Mouse (Mus musculus) mouse embryonic stem cell (cell line): ENCODE results near the gene Slc5a2.

Source experiments
- in situ Hi-C, 2 experiments: fragments of 300-500 bp; cut with MboI; formaldehyde crosslinking; loops; 1 replicate in 1 of 2; 3 replicates in 1 of 2; pipeline ENCODE4 v1.14.3; 2019 to 2020; ENCODE audit warnings: low sequenced_read_pairs in 2 of 2, low pct_unique_long_range_greater_than_20kb in 1 of 2, mixed read lengths in 1 of 2; ENCODE audit not compliant: unreplicated experiment in 1 of 2

Gene Slc5a2

DNA sequence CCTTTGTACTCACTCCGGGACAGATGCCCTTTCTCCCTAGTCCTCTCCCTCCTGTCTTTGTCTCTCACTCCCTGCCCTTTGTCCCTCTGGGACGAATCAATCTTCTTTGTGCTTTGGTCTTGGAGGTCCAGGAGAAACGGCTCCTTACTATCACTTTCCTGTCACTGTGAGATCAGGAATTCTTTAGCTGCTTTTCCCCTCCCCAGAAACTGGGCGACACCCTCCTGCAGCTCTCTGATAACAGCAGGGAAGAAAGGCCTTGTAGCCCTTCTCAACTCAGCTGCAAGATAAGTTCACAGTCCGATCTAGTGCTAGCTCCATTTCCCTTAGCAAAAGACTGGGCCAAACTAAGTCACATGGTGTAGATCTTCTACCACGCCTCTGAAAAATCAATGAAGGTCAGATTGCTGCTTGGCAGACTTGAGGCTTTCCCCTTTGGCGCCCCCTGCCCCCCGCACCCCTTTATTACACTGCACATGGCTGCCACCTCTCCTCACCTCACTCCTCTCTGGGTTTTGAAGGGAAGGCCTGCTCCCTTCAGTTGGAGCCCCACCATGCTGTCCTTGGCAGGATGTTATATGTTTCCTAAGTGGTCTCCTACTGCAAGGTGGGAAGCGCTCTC, 23.6 kb downstream of the Slc5a2 start:
- in situ Hi-C loops, result no loop called here

DNA sequence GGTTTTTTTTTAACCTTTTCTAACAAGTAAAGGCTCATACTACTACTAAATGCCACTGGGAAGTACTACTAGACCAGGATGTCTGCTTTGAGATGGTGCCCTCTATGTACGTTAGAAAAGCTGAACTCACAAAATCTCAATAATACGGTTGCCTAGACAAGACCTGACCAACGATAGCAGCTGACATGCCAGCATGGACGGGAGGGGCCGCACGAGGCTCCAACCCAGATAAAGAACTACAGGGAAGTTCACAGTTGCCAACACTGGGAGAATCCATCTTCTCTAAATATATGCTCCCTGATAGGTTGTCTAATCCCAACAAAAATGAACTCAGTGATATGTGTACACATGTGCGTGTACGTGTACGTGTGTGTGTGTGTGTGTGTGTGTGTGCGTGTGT, 29.3 kb downstream of the Slc5a2 start:
- in situ Hi-C loops, result loop anchor here in 1 of 2 experiments (10.0 kb wide), 1 partner anchor 50 kb away; the partner anchor contains the start of gene Tgfb1i1

DNA sequence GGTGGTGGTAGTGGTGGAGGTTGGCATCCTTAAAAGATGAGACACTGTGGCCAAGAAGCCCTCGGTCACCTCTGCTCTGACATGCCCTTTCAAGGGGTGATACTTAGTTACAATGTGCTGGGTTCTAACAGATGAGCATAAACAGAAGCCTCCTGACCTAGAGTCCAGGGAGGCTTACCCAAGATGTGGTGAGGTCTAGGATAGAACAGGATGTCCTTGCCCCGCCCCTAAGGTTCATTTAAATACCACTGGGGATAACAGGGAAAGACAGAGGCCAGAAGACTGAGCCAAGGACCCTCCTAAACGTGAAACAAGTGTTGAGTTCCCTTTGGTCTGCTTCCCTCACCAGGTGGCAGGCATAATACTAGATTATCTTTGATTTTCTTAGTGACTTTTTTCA, 31.1 kb downstream of the Slc5a2 start:
- in situ Hi-C loops, result loop anchor here in 1 of 2 experiments (10.0 kb wide), 1 partner anchor 52 kb away; the partner anchor contains the start of gene Tgfb1i1

DNA sequence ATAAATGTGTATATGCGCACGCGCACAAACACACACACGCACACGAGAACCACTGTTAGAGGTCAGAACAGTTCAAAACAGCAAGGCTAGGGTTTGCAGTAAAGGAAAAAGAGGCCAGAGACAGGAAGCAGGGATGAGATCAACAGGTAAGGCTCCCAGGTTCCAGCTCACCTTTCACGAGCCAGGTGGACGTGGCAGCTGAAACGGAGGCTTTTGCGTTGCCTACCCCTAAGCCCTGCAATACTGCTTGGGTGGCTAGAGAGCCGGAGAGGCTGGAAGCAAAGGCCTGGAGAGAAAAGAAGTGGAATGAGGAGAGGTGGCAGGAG, 31.8 kb downstream of the Slc5a2 start:
- in situ Hi-C loops, result loop anchor here in 1 of 2 experiments (10.0 kb wide), 1 partner anchor 52 kb away; the partner anchor contains the start of gene Tgfb1i1

GRCm38 (mm10) chr7:128297617-128298480, 32.4 kb downstream of the Slc5a2 start, which contains the start of gene BC017158:
Gene BC017158, minus strand, starts transcription at chr7:128298170.
- in situ Hi-C loops, result loop anchor here in 1 of 2 experiments (10.0 kb wide), 1 partner anchor 53 kb away; the partner anchor contains the start of gene Tgfb1i1

- in situ Hi-C loops, result loop anchor here in 1 of 2 experiments (10.0 kb wide), 1 partner anchor 54 kb away; the partner anchor contains the start of gene Tgfb1i1
Measured at GRCm38 (mm10) chr7:128298481-128299342, 33.3 kb downstream of the Slc5a2 start.

DNA sequence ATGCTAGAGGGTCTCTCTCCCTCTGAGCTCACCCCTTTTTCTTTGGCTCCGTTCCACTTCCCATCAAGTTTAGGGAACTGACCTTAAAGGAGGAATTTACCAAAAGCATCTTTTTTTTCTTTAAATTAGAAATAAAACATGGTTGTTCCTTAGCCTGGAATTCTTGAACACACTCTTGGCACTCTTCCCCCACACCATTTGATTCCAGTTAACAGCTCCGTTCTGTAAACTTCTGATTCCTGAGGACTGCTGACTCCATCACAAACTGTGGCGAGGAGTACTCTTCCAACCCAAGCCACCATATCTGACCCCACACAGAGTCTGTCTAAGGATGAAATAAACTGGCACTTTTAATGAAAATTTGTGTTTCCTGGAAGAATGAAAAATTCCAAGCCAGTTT, 35.5 kb downstream of the Slc5a2 start:
- in situ Hi-C loops, result no loop called here

DNA sequence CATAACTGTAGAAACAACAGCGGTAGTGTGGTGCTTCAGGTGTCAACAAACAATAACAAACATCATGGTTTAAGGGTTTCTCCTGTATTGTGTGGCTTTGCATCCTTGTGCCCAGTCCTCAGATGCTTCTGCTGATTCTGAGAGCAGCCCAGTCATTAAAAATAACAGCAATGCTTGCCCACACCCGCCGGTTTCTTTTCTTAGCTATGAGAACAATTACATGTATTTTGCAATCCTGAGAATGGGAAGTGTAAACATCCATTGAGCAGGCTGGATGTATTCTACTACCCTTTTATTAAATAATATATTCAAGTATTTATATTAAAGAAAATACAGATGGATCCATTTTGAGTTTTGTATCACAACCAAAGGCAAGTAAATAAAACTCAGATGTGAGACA, 36.7 kb downstream of the Slc5a2 start:
- in situ Hi-C loops, result no loop called here

DNA sequence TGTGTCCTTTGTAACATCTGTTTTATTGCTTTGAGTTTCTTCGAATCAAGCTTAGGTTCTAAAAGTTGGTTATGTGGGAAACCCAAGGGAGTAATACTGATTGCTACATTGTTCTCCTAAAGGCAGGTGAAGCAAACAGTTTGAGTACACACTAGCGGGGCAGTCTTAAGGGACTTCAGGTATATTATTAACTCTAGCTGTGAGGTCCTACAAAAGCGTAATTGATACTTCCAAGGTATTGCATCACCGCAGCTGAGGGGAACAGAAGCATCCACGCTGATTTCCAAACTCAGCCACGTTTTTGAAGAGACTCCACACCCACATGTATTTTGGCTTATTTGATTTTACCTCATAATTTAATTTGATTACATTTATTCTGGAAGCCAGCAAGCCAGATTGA, 38.7 kb downstream of the Slc5a2 start:
- in situ Hi-C loops, result no loop called here

DNA sequence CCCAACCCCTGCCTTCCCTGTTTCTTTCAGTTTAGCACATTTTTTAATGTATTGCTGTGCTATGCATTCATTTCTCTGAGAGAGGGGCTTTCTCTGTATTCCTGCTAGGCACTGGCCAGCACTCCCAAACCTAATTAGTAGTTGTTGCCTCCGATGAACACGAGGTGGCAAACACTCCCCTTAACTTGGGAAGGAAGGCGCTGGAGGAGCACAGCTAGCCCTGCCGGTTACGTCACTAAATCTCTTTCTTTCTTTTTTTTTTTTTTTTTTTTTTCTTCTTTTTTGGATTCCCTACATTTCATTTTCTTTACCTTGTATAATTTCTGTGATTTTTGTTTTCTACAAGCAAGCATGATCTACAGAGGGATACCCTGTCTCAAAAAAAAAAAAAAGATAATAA, 39.5 kb downstream of the Slc5a2 start:
- in situ Hi-C loops, result no loop called here

DNA sequence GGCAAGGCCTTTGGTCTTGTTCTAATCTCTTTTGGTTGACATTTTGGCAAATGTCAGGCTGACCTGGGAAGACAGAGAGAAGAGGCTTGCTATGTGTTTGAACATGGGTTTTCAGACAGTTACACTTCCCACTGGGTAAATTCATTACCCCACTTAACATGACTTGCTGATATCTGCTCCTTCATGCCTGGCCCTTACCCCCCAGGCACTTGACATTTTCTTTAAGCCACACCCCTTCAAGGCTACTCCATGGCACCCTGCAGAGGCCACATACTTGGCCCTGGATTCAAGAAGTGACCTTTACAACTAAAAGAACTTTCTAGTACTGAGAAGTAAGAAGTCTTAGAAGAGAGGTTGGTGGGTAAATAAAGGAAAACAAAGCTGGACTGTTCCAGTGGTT, 42.4 kb downstream of the Slc5a2 start:
- in situ Hi-C loops, result no loop called here

DNA sequence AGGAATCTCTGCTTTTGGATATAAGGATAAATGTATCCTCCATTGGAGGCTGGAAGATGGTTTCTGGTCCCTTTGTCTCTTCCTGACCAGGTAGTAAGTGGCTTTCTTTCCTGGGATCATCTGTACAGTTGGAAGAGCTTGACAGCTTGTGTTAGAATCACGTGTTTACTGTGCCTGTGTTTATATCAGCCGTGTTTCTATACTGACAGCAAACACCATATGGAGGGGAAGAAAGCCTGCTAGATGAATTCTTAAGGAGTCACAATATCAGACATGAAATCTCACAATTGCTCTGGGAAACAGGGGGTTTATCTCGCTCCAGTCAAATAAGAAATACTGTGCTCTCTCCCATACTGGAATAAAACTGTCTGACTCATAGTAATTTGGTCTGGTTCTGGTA, 43.8 kb downstream of the Slc5a2 start:
- in situ Hi-C loops, result no loop called here

GRCm38 (mm10) chr7:128309776-128310175, 44.3 kb downstream of the Slc5a2 start:
- in situ Hi-C loops, result no loop called here

DNA sequence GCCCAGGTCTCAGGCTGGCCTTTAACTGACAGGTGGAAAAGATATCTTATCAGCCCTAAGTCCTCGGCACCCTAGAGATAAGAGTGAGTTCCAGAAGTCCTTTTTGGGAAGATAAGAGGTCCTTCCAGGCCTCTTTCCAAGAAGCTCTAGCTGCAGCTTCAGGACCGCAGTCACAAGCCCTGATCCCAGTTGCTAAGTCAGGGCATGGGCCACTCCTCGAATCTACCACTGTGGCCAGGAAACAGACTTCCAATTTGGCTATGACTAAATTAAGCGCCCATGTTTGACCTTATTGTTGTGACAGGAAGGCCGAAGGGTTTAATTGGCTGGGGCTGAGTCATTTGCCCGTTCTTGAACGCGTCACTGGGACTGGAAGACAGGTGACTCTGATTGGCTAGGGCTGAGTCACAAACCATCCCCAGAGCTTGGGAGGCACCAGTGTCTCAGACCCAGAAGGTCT, 44.8 kb downstream of the Slc5a2 start:
- in situ Hi-C loops, result no loop called here

GRCm38 (mm10) chr7:128311263-128311662, 45.8 kb downstream of the Slc5a2 start:
- in situ Hi-C loops, result no loop called here

DNA sequence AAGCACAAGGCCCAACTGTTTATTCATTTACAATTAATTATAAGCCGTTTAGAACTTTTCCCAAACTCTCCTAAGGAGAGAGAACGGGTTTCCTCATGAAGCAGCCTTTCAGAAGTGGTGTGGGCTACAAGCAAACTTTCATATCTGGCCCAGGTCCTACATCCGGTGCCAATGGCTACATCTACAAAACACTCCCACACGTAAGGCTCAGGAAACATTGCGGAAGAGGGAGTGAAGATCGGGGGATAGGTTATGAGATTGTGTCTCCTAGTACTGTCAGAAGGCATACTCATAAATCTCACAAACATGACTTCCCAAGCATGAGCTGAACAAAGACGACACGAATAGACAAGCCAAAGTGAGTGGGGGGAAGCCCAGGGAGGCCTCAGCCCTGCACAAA, 46.4 kb downstream of the Slc5a2 start:
- in situ Hi-C loops, result no loop called here

DNA sequence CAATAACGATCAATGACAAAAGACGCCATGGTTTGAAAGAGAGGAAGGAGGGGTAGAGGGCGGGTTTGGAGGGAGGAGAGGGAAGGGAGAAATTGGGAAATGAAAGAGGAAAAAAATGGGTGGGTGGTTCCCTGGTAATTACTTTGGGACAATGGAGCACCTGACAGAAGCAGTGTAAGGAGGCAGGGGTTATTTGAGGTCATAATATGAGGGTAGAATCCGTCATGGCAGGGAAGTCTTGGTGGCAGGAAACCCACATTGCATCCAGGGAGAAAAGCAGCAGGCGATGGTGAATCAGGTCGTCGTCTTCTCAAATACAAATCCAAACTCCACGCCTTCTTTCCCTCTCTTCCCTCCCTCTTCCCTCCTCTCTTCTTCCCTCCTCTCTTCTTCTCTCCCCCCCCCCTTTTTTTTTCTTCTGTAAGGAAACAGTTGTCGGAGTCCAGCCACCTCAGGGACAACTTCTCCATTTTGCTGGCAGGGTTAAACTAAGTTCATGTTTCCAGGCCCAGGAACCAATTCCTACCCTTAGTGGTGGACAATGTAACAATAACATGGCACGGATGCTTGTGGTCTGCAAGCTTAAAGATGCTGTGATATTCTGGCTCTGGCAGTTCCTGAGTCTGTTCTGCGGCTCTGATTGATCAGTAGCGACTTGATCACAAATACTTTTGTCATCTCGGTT, 47.1 kb downstream of the Slc5a2 start:
- in situ Hi-C loops, result no loop called here

DNA sequence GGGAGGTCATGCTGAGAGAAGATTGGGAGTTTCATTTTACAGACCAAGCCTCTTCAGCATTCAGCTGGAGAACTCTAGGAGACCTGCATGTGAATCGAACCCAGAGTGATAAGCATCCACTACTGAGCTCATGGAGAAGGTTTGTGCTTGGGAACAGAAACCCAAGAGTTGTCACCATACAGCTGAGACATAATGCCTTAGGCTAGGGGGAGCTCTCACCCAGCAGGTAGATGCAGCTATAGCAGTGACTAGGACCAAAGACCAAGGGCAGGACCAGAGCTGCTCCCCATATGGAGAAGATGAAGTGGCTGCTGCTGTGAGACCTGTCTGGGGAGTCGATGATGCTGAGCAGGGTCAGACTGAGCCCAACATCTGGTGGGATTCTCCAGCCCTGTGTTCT, 48.1 kb downstream of the Slc5a2 start:
- in situ Hi-C loops, result no loop called here
